Mouse (Mus musculus) telencephalon, adult 2 months (tissue): Measurements from ENCODE around the gene Sgcd.

Source experiments
- DNase-seq: peaks from one replicate; pipeline ENCODE4 v3.0.0-alpha.2; 2011; ENCODE audit warnings: low read depth, low spot score

Gene Sgcd

DNA sequence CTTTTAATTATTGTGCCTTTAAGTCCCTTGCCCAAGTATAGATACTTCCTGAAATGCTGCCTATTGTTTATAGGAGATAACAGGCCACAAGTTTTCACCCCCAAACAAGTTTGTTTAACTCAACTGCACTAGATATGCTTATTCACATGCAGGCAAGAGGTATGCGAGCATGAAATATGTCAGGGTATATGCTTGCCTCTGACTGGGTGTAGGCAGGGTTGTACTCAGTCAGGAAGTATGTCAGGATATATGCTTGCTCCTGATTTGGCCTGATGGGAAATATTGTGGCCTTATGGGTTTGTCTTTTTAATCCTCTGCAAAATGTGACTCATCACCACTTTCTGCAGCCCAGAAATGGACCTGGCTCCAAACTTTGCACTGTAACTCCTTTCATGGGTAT lies 694.0 kb downstream of the Sgcd start:
- DNase-seq: no peak

DNA sequence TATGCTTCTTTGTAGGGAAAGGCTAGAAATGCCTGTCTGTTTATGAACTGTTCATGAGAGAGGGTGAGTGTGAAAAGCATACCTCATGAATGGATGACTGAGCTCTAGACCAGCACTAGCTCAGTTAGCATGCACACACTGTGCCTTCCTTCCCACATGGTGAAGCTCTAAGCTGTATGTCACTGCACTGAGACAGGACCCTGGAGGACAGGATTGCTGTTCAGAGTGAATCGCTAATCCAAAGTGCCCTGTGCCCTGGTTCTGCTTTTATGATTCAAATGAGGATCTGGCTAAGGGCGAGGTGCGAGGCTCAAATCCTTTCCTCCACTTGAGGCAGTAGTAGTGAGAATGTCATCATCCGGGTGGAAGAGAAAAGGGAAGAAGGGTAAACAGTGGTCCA lies 712.2 kb downstream of the Sgcd start:
- DNase-seq: no peak

DNA sequence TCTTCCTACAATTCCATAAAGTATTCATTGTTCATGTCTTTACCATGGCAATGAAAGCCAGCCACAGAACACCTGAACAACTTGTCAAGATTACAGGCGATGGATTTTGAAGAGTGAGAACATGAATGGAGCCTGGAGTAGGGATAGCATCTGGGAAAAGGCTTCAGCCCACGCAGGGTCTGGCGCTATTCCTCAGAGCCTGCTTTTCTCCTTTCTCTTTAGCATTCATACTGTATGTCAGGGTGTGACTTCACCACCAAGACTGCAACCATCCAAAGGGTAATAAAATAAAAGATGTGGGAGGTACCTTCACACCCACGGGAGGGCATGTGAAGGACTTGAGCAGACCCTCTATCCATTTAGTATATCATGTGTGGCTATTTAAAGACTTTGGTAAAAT lies 720.2 kb downstream of the Sgcd start:
- peak; percentile 28 for DNase-seq

DNA sequence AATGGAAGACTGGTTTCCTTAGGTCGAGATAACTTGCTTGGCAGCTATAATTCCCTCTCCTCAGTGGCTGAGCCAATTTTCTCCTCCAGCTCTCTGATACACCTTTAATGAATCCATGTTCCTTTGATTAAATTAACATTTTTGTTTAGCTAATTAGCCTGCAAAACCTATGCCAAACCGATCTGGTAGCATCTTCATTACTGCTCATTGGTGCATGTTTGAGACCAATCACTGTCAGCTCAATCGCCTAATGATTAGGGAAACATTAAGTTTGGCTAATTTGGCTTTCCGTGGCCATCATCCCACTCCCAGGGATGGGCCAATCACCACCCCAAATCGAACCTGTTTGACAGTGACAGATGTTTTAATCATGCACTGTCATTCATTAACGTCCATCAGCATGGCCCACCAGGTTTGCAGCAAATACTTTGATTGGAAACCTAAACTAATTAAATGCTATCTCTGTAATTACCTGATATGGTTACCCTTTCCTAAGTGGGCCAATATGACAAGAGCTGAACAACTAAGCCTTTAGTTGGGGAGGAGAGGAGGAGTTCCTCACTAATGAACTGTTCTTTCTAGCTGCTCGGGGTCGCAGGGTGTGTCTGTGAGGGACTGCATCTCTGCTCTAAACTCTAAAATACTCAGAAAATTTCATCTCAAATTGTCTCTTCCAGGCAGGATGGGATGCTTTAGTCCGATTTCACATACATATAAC lies 724.3 kb downstream of the Sgcd start:
- DNase-seq: no peak

DNA sequence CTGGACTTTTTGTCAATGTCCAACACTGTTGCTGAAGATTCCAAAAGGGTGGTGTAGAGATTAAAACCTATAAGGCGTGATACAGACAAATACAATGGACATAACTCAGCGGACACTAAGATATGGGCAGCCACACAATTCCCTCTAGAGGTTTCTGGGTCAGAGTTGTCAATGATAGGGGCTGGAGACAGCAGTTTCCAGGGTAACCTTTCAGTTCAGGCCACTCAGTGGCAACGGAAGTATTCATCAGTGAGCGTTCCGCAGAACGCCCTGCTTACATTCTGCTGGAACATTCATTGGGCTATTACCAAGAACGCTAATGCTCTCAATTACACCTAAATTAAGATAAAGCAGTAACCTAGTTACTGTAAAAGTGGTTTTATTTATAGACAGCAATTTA lies 738.5 kb downstream of the Sgcd start:
- no peak for DNase-seq

DNA sequence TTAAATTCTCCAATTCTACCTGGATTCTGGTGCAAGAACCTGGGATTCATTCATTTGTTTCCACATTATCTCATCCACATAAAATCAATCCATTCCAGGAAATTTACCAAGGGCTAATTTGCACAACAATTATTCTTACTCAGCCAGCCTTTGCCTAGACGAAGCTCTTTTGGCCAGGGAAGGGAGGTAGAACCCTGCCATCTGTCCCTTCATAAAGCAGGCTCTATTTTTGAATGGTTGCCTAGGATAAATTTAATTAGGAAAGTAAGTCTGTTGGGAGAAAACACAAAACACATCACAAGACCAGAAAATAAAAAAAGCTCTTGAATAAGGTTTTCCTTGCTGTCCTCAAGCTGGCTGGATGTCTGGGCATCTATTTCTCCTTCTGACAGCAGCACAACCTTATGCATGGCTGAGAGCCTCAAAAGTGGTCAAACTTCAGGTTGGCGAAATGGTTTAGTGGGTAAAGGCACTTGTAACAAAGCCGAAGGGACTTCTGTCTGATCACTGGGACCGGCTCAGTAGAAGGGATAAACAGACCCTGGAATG lies 740.4 kb downstream of the Sgcd start:
- DNase-seq: peak; percentile 15

DNA sequence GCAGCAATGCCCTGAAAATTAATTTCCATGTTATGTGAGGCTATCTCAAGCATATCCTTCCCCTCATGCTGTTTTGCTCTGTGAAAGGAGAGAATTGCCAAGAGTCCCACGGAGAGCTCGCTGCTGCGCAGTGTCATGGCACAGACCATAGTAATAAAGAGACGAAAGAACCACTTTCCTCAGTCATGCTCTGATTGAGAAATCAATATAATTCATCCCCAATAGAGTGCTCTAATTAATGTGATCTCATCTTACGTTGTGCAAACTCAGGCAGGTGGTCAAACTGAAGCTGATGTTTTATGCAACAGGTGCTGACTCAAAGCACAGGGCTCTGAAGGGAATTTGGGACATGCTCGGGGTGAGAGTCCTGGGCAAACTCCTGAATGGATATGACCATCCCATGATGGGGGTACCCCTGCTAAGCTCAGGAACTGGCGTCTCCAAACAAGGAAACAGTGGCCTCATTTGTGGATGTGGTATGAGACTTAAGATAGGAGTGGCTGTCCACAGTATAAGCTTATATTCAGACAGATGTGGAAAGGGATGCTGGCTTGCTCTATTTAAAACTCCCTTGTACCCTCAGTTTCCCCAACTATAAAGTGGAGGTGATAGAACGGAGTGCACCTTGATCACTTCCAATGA lies 740.9 kb downstream of the Sgcd start:
- no peak for DNase-seq

DNA sequence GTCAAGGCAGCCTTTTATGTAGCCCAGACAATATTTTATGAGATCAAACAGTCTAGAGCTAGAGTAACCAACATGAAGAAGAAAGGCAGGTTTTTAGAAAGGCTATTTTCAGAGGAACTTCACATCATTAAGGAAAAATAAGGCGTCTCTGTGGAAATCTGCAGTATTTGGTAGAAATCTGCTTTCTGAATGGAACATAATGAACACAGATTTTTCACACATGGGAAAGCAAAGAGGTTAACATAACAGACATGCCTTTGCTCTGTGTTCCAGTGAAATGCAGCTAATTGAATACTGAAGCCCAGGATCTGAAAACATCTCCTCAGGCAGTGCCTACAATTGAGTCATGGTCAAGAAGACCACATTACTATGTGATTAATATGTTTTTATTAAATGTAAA lies 746.4 kb downstream of the Sgcd start:
- no peak for DNase-seq

DNA sequence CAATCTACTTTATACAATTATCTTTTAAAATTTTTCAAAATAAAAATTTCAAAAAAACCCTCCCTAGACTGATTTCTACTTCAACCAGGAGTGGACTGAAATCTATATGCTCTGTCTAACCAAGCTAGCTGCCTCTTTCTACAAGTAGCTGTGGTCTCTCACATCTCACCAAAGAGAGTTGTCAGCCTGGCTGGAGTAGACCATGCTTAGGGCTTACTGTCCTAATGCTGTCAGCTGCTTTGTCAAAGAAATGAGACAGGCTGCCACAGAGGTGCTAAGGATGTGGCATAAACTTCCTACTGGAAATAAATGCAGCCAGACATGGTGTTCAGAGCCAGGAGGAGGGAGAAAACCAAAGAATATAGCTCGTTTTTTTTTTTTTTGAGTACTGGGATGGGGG lies 760.5 kb downstream of the Sgcd start:
- no peak for DNase-seq

DNA sequence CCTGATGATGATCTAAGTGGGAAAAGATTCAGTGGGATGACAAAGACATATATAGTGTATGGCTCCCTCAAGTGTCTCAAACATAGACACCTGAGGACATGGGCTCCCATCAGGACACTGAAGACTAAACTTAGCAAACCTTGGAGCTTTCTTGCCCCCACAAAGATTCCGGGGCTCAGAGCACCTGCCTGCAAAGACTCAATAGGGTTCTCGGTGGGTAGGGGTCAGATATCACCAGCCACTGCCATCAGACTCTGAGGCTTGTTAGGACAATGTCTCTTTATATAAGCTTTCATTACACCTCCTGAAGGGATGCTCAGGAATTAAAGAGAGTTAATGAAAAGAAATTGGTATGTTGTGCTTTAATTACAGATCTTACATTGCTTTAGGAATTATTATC lies 764.6 kb downstream of the Sgcd start:
- no peak for DNase-seq

DNA sequence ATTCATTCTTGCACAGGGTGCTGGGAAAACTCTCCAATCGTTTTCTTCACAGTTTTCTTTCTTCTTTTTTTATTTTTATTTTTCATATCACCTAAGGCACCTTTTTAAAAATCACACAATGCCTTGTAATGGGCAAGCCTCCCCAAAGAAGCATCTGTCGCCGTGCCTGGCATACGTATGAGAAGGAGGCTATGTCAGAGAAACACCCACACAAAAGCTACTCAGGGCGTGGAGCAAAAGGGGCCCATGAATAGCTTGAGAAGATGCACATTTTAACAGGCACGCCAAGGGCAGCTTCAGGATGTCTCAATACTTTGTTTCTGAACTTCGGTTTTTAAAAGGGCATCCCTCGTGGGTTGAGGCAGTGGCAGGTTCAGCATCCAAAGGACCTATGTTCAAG lies 777.2 kb downstream of the Sgcd start:
- DNase-seq: no peak

DNA sequence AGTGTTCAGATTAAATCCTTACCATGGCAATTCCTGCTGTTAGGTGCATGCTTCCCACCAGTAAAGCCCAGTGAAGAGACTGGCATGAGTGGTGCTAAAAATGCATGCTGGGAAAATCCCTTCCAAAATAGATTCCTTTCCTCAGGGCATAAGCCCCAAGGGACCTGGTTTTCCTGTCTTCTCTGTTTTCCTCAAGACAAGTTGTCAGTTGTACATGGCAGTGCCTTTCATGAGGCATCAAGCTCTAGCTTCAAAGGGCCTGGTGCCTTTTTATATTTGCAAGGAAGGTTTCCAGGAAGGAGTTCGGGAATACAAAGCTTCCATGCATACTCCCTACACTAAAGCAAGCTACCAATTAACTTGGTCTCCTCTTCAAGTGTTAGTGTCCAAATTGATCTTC lies 782.3 kb downstream of the Sgcd start:
- no peak for DNase-seq

DNA sequence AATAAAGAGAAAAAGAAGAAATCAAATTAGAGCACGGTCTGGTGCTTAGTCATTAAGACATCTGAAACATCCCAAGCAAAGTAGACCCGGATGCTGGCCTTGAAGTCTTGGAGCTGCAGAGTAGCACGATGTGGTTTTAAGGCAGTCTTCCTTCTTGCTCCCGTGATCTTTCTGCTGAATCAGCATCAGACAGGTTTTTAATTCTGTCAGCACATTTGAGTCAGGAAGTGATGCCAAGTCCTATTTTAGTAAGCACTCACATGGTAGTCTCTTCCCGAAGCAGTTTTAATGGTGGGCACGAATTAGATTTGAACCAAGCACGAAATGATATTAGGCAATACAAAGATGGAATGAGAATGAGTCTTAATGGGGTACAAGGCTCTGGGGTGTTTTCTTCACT lies 789.7 kb downstream of the Sgcd start:
- no peak for DNase-seq

DNA sequence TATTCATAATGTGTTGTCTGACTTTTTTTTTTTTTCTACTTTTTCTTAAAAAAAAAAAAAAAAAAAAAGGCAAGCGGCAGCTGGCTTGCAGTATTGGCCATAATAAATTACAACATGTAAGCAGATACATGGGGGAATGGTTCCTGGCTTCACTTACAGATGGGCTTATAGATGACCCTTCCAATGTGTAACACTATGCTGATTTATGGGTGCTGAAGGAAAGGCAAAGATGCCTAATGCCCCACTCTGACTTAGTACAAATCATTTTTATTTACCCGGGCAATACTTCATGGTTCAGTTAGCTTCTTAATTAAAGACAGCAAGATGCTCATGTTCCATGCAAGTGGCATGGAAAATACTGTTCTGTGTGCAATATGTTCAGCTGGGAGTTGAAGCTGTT lies 800.2 kb downstream of the Sgcd start:
- no peak for DNase-seq

DNA sequence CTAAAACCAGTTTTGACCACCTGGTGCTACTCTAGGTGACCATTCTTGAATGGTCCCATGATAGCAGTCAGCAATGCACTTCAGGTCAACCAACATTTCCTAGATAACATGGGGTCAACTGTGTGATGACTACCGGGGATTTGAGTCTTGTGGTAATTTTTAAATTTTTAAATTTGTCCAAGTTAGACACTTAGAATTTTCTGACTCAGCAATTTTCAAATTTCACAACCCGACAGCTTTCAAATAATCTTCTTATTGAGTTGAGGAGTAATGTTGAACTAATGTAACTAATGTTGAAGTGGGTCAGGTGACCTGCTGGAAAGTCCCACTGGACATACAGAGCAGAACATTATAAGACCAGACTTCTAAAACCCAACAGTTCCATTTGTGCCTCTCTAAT lies 813.8 kb downstream of the Sgcd start:
- no peak for DNase-seq

DNA sequence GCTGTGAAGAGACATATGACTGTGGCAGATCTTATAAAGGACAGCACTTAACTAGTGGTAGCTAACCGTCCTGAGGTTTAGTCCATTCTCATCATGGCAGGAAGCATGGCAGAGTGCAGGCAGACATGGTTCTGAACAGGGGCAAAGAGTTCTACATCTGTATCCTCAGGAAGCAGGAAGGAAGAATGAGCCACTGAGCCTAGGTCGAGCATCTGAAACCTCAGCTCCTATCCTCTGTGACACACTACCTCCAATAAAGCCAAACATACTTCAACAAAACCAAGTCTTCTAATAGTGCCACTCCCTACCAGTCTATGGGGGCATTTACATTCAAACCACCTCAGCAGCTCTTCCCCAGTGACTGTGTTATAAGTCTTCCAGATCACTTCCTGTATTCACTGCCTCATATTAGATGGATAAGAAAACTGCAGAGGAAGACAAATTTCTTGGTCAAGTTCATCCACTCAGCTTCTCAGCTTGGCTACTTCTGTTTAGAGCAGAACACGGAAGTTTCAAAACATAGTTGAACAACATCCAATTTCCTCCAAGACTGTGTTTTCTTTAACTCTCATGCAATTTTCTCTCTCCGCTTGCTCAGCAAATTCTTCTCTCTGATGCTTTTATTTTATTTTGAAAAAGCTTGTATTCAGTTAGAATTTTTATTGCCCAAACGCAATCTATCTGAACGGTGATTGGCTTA lies 817.7 kb downstream of the Sgcd start:
- DNase-seq: no peak

DNA sequence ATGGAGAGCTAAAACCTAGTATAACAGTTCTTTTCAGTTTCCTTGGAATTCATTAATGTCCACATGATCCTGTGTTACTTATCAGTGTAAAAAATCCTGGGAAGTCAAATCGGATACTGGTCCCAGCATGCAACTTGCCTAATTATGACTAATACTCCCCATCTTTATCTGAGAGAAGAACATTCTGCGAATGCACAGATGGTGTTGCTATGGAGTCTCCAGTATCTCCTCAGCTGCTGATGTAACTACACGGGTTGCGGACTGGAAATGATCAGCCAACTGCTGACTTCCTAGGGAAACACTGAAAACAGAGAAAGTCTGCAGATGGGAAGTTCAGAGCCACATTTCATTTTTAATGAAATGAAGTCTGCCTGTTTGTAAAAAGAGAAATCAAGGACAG lies 821.4 kb downstream of the Sgcd start:
- peak; percentile 69 for DNase-seq

DNA sequence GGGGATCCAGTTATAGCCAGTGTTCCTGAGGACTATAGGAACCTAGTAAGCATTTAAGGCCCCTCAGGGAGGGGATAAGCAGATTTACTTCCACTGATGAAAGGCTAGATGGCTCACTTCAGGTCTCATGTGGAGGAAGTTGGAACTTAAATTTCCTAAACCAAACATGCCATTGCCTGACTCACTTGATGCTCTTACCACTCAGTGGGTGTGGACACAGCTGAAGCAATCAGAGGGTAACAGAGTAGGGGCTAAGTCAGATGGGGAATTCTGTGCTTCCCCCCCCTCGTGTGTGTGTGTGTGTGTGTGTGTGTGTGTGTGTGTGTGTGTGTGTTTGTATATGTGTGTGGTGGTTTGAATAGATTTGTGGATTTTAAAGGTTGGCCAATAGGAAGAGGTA lies 830.7 kb downstream of the Sgcd start:
- no peak for DNase-seq

DNA sequence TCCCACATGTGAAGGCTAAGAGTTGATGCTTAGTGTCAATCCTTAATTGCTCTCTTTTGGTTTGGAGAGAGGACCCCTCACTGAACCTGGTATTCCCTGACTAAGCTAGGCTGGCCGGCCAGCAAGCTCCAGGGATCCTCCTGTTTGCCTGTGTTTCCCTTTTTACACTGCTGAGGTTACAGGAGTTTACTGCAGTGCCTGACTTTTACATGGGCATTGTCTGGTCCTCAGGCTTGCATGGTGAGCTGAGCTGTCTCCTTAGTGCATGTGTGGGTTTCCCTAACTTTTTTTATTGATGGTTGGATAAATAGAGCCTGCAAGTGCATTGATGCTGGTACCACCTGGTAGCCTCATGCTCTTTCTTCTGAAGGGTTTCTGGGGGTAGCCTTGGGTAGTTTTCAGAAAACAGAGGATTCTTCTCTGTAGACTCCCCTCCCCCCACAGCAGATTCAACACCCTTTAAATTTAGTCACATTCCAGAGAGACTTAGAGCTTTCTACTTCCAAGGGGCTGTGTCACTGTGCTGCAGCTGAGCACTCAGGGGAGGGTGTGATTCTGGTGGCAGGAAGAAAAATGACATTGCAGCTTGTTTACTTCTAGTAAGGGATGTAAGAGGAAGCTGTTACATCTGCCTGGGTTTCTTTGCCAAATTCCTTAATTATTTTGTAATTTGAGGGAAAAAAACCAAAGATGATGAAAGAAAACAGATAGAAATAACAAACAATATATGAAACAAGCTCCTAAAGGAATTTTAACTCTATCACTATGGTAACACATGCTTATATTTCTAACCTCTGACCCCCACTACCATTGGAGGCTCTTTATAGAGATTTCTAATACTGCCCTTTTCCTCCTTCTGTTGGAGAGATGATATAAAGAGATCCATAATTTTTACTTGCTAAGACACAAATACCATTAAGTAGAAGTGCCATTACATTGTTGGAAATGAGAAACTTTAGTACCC lies 831.8 kb downstream of the Sgcd start:
- DNase-seq: no peak

DNA sequence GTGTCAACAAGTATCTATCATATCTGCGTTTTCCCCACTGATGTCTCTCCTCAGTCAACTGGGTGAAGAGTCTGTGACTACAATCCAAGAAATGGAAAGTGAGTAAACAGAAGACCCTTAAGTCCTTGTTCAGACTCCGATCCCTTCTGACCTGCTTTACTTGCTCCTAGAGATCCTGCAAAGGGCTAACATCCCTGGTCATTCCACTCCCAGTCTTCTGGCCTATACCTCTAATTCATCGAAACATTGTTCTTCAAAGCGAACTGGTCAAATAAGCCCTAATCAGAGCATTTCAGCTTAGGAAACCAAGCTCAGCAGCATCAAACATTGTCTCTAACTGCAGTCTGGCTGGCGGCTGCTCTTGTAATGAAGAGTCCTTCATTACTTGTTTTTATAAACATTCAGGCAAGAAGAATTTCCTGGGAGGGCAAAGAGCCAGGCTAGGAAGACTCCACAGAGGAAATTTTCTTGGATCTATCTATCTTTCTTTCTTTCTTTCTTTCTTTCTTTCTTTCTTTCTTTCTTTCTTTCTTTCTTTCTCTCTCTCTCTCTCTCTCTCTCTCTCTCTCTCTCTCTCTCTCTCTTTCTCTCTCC lies 833.8 kb downstream of the Sgcd start:
- DNase-seq: no peak

DNA sequence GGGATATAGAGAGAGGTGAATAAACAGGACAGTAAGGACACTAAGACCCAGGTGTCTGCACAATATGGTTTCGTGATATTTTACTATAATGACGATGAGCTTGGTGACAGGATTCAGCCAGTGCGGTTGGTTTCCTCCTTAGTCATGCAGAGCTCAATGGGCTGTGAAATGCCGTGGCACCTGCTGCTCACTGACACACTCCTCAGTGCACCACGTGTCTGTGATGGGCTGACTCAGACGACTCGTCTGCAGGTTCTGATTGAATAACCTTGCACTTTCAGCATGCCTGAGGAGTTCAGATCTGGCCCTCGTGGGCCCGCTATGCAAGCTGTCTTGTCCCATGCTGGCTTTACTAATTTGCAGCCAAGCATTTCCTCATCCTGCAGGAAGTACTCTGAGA lies 839.2 kb downstream of the Sgcd start:
- DNase-seq: no peak
